Mouse (Mus musculus): Measurements from ENCODE around the gene Frat2.

Gene Frat2

GRCm38 (mm10) chr19:41817325-41817724 is 30.6 kb downstream of the Frat2 start:
- no peak for DNase-seq

- no peak for DNase-seq
Observed at GRCm38 (mm10) chr19:41816915-41817314, 31.0 kb downstream of the Frat2 start.

- DNase-seq, result no peak
Observed at GRCm38 (mm10) chr19:41816410-41816809, 31.5 kb downstream of the Frat2 start.

- no peak for DNase-seq
Observed at GRCm38 (mm10) chr19:41813374-41813773, 34.6 kb downstream of the Frat2 start.

GRCm38 (mm10) chr19:41812525-41812924 is 35.4 kb downstream of the Frat2 start:
- no peak for DNase-seq

- DNase-seq, result no peak
Observed at GRCm38 (mm10) chr19:41810074-41810473, 37.9 kb downstream of the Frat2 start.

- DNase-seq, result no peak
Observed at GRCm38 (mm10) chr19:41808104-41808634, 39.8 kb downstream of the Frat2 start.

- no peak for DNase-seq
Observed at GRCm38 (mm10) chr19:41807497-41807896, 40.4 kb downstream of the Frat2 start.

- DNase-seq, result no peak
Observed at GRCm38 (mm10) chr19:41805831-41806230, 42.1 kb downstream of the Frat2 start.

GRCm38 (mm10) chr19:41803322-41803721 is 44.6 kb downstream of the Frat2 start:
- peak; percentile 80 for DNase-seq

GRCm38 (mm10) chr19:41801742-41802369 is 46.1 kb downstream of the Frat2 start, which contains the start of gene Arhgap19:
Arhgap19 (minus strand) TSS chr19:41802047.
- peak; percentile 90 for DNase-seq

GRCm38 (mm10) chr19:41800986-41801741 is 46.8 kb downstream of the Frat2 start:
- no peak for DNase-seq

- DNase-seq, result no peak
Observed at GRCm38 (mm10) chr19:41800451-41800850, 47.5 kb downstream of the Frat2 start.

- DNase-seq, result no peak
Observed at GRCm38 (mm10) chr19:41797536-41797935, 50.4 kb downstream of the Frat2 start.

- DNase-seq, result no peak
Observed at GRCm38 (mm10) chr19:41796789-41797327, 51.1 kb downstream of the Frat2 start.

GRCm38 (mm10) chr19:41796148-41796760 is 51.7 kb downstream of the Frat2 start:
- DNase-seq, result no peak

All from thymus, postnatal 25 days (tissue).